Mouse (Mus musculus) neural tube, embryonic 14.5 days (tissue): ENCODE data around the gene Cxcl17. TPM values are rescaled to one million over a fixed set of nuclear protein-coding genes. Genes with fewer than 3 reads are reported as not detected.
A peak's percentile ranks its signal among the peaks of the same experiment; 100 is the strongest.
"Not testable (repeated sequence)": the region's sequence is repeated elsewhere in the genome, so short reads cannot be mapped to it uniquely, and the experiment has no call there.

ENCODE experiments used
- ATAC-seq: fragments of 200-750 bp; cut with Nextera tagmentation; 2 replicates; pipeline ENCODE4 v1.8.0; 2017; ENCODE audit warnings: low read depth, mild to moderate bottlenecking, moderate TSS enrichment, moderate library complexity
- H3K27ac ChIP-seq: fragments of 300-500 bp; sonication (generic); 2 replicates; pipeline ENCODE4 v1.5.1; 2014; ENCODE audit warnings: low read depth, mild to moderate bottlenecking, control low read depth, low read length, moderate library complexity, mixed read lengths
- H3K27me3 ChIP-seq: fragments of 300-500 bp; sonication (generic); 2 replicates; pipeline ENCODE4 v1.6.1; 2014; ENCODE audit warnings: low read length; ENCODE audit not compliant: control insufficient read depth, insufficient read depth
- H3K36me3 ChIP-seq: fragments of 300-500 bp; sonication (generic); 2 replicates; pipeline ENCODE4 v1.6.1; 2014; ENCODE audit warnings: low read length, mixed read lengths; ENCODE audit not compliant: control insufficient read depth, insufficient read depth
- H3K4me1 ChIP-seq: fragments of 300-500 bp; sonication (generic); 2 replicates; pipeline ENCODE4 v1.6.1; 2014; ENCODE audit warnings: low read length; ENCODE audit not compliant: control insufficient read depth, insufficient read depth
- H3K4me2 ChIP-seq: fragments of 300-500 bp; sonication (generic); 2 replicates; pipeline ENCODE4 v1.6.1; 2014; ENCODE audit warnings: mild to moderate bottlenecking, low read depth, low read length, control low read depth
- H3K4me3 ChIP-seq: fragments of 300-500 bp; sonication (generic); 2 replicates; pipeline ENCODE4 v1.5.1; 2014; ENCODE audit warnings: low read depth, low read length, control low read depth, mixed read lengths
- H3K9ac ChIP-seq: fragments of 300-500 bp; sonication (generic); replicated peaks from 2 replicates; pipeline ENCODE4 v1.6.1; 2014; ENCODE audit warnings: low read depth, mild to moderate bottlenecking, control low read depth, low read length, mixed read lengths
- H3K9me3 ChIP-seq: fragments of 300-500 bp; sonication (generic); 2 replicates; pipeline ENCODE4 v1.6.1; 2016; ENCODE audit warnings: low read length; ENCODE audit not compliant: control insufficient read depth
- WGBS: fragments of 180-500 bp; shearing (Covaris S2); extraction: QIAGEN DNeasy Blood & Tissue Kit; methylation state at CpG from one replicate; pipeline ENCODE4 v1.1.7; 2014; 5-methylcytosine and 5-hydroxymethylcytosine counted together
- polyA plus RNA-seq: library from polyadenylated mRNA; unstranded; fragments of >200 nt; fragmentation: Nextera tagmentation; extraction: Ambion mirVana; gene quantifications from 2 replicates; pipeline ENCODE4 v1.2.1, GENCODE M21; 2014

Cxcl17 gene
- polyA plus RNA-seq, 1 experiment from 2014 or later: 0.66 TPM

DNA sequence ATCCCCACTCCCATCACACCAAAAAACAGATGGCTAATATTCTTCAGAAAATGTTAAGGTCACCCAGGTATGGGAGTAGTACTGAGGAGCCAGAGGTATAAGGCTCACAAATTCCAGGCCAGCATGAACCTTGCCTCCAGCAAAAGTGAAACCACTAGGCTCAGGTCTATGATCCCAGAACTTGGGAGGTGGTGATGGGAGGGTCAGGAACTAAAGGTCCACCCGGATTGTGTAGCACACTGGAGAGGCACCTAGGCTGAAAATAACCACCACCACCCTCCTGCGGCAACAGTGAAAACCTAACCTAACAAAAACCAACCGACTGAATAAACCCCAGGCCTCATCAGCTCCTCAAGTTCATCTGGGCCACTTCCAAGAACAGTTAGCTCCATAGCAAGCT, 15.6 kb upstream of the Cxcl17 start:
- Histone ChIP-seq H3K4me1 (0 out of 2 replicates have a peak, but pooled peaks cover 5% of the 10 kb centered on the region), H3K36me3 (no peaks in the 10 kb centered on the region), H3K9me3 (no peaks in the 10 kb centered on the region), H3K27ac (no peak overlapping the region), H3K4me2 (no peak overlapping the region), H3K4me3 (no peak overlapping the region), H3K27me3 (no peaks in the 10 kb centered on the region), H3K9ac (no peak overlapping the region)
- no peak for ATAC-seq
- WGBS: 92% methylated on average over 3 of the region's 3 CpGs

DNA sequence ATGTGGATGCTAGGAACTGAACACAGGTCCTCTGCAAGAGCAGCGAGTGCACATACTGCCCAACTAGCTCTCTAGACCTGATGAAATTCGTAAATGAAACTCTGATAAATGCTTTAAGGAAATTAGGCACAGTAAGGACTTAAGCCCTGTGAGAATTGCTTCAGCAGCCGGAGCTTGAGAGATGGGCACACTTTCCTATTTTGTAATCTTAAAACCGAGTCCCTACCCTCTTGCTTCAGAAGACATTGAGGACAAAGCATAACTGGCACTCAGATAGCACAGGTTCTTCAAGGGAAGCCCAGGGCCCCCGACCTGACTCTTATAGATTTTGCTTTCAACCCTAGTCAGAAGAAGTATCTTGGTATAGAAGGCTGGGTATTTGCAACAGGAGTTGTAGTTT, 14.5 kb upstream of the Cxcl17 start:
- 86% methylated on average over 5 of the region's 5 CpGs for WGBS
- H3K36me3 ChIP-seq: no peaks in the 10 kb centered on the region
- H3K27me3 ChIP-seq: no peaks in the 10 kb centered on the region
- H3K4me2 ChIP-seq: no peak overlapping the region
- no peak overlapping the region for H3K27ac ChIP-seq
- H3K9me3 ChIP-seq: no peaks in the 10 kb centered on the region
- ATAC-seq: no peak
- H3K4me1 ChIP-seq: no peaks in the 10 kb centered on the region
- no peak overlapping the region for H3K9ac ChIP-seq
- H3K4me3 ChIP-seq: no peak overlapping the region

GRCm38 (mm10) chr7:25426380-25426779, 13.7 kb upstream of the Cxcl17 start:
- H3K9me3 ChIP-seq, H3K36me3 ChIP-seq, H3K9ac ChIP-seq, H3K4me1 ChIP-seq, H3K27me3 ChIP-seq, H3K27ac ChIP-seq, H3K4me2 ChIP-seq, ATAC-seq, H3K4me3 ChIP-seq: not testable (repeated sequence)
- 86% methylated on average over 4 of the region's 4 CpGs for WGBS

DNA sequence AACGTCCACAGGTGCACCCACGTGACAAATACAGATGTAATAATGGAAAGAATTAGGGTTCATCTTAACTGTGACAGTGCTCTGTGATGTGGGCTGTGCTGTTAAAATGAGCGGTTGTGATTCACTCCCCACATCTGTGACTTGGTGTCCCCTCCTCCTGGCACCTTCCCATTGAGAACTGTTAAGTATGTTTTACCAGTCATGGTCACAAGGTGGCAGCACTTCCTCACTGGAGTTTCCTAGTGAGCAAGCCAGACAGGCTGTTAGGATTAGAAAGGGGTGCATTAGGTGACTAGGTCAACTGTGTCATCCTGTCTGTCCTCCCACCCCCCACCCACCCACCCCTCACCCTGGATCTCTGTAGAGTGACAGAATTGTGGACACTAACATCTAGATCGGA, 11.7 kb upstream of the Cxcl17 start:
- no peak overlapping the region for H3K4me3 ChIP-seq
- peak; percentile 54; the same call in 1 of the 2 replicates for ATAC-seq
- no peaks in the 10 kb centered on the region for H3K4me1 ChIP-seq
- no peak overlapping the region for H3K27ac ChIP-seq
- no peaks in the 10 kb centered on the region for H3K36me3 ChIP-seq
- no peak overlapping the region for H3K4me2 ChIP-seq
- H3K27me3 ChIP-seq: no peaks in the 10 kb centered on the region
- H3K9ac ChIP-seq: no peak overlapping the region
- no peaks in the 10 kb centered on the region for H3K9me3 ChIP-seq
- 46% methylated on average over 4 of the region's 4 CpGs for WGBS

GRCm38 (mm10) chr7:25422286-25422841, 9.7 kb upstream of the Cxcl17 start:
- no peak overlapping the region for H3K27ac ChIP-seq
- WGBS: 75% methylated on average over 16 of the region's 16 CpGs
- no peaks in the 10 kb centered on the region for H3K9me3 ChIP-seq
- ATAC-seq: no peak
- H3K4me3 ChIP-seq: no peak overlapping the region
- H3K36me3 ChIP-seq: no peaks in the 10 kb centered on the region
- no peaks in the 10 kb centered on the region for H3K27me3 ChIP-seq
- H3K4me2 ChIP-seq: no peak overlapping the region
- H3K4me1 ChIP-seq: no peaks in the 10 kb centered on the region
- no peak overlapping the region for H3K9ac ChIP-seq

DNA sequence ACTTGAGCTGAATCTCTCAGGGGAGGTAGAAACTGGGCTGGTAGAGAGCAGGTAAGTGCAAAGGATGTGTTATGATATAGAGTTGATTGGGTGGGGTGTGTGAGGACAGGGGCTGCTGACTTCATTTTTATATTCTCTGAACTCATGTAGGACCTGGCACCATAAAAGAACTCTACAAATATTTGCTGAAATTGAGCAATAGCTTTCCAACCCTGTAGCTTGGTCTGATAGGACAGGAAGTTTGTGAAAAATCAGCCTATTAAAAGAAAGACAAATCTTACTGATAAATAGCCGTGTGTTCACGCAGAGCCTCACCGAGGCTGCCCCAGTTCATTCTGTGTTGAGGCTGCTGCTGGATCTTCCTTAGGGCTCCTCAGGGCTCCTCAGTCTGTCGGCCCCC, 7.3 kb upstream of the Cxcl17 start:
- Histone ChIP-seq H3K4me1 (no peaks in the 10 kb centered on the region), H3K9ac (no peak overlapping the region), H3K27ac (no peak overlapping the region), H3K9me3 (no peaks in the 10 kb centered on the region), H3K4me3 (no peak overlapping the region), H3K36me3 (no peaks in the 10 kb centered on the region), H3K4me2 (no peak overlapping the region), H3K27me3 (no peaks in the 10 kb centered on the region)
- WGBS: 82% methylated on average over 4 of the region's 4 CpGs
- no peak for ATAC-seq

DNA sequence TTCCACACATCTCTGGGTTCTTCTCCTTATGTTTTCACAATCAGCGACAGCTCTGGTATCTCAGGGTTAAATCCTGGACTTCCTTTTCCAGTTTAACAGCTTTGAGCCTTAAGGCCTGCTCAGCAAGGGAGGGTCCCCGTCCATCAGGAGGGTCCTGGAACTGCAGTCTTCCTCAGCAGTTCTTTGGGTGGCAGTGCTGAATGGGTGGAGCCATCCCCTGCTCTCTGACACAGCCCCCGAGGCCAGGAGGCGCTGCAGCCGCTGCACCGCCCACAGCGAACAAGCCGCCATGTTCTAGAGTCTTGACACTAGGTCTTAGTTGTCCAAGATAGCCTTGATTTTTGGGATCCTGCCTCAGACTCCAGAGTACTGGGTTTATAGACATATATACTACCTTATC, 6.8 kb upstream of the Cxcl17 start:
- WGBS: 82% methylated on average over 8 of the region's 8 CpGs
- Histone ChIP-seq H3K9me3 (no peaks in the 10 kb centered on the region), H3K27ac (no peak overlapping the region), H3K4me1 (no peaks in the 10 kb centered on the region), H3K4me3 (no peak overlapping the region), H3K9ac (no peak overlapping the region), H3K36me3 (no peaks in the 10 kb centered on the region), H3K4me2 (no peak overlapping the region), H3K27me3 (no peaks in the 10 kb centered on the region)
- no peak for ATAC-seq

- 86% methylated on average over 1 of the region's 1 CpGs for WGBS
- Histone ChIP-seq H3K4me3 (no peak overlapping the region), H3K4me1 (no peaks in the 10 kb centered on the region), H3K27ac (no peak overlapping the region), H3K36me3 (no peaks in the 10 kb centered on the region), H3K4me2 (no peak overlapping the region), H3K9me3 (no peaks in the 10 kb centered on the region), H3K9ac (no peak overlapping the region), H3K27me3 (no peaks in the 10 kb centered on the region)
- no peak for ATAC-seq
Observed at GRCm38 (mm10) chr7:25417597-25417996, 4.9 kb upstream of the Cxcl17 start.

- Histone ChIP-seq H3K36me3 (no peaks in the 10 kb centered on the region), H3K4me2 (no peak overlapping the region), H3K27me3 (no peaks in the 10 kb centered on the region), H3K4me3 (no peak overlapping the region), H3K27ac (no peak overlapping the region), H3K9me3 (no peaks in the 10 kb centered on the region), H3K9ac (no peak overlapping the region), H3K4me1 (no peaks in the 10 kb centered on the region)
- no peak for ATAC-seq
- WGBS: 93% methylated on average over 3 of the region's 3 CpGs
Observed at GRCm38 (mm10) chr7:25411861-25412260, 825 bp downstream of the Cxcl17 start.
